Mouse (Mus musculus) cortical plate, adult 2 months (tissue): ENCODE measurements around the gene Dennd1b. TPM values are rescaled to one million over a fixed set of nuclear protein-coding genes. Genes with fewer than 3 reads are reported as not detected.

ENCODE experiments used
- H3K27ac ChIP-seq: fragments of 200-500 bp; 2 replicates; pipeline ENCODE4 v1.5.1; 2012; ENCODE audit warnings: low read length, control low read depth, inconsistent platforms; ENCODE audit not compliant: insufficient read depth
- H3K4me1 ChIP-seq: fragments of 200-500 bp; 2 replicates; pipeline ENCODE4 v1.6.1; 2011; ENCODE audit warnings: low read length; ENCODE audit not compliant: control insufficient read depth, insufficient read depth
- H3K4me3 ChIP-seq: fragments of 200-500 bp; 2 replicates; pipeline ENCODE4 v1.5.1; 2011; ENCODE audit warnings: mild to moderate bottlenecking, low read length, control low read depth; ENCODE audit not compliant: insufficient read depth
- CTCF ChIP-seq: fragments of 200-500 bp; IDR thresholded peaks from 2 replicates; pipeline ENCODE4 v1.5.1; 2011; ENCODE audit warnings: mild to moderate bottlenecking, control low read depth, low read length; ENCODE audit not compliant: insufficient read depth; ENCODE audit errors: extremely low read depth
- POLR2A ChIP-seq: fragments of 200-500 bp; IDR thresholded peaks from 2 replicates; pipeline ENCODE4 v1.6.1; 2011; ENCODE audit warnings: mild to moderate bottlenecking, low read length, control low read depth; ENCODE audit not compliant: insufficient read depth; ENCODE audit errors: extremely low read depth
- polyA plus RNA-seq: library from polyadenylated mRNA; depleted of rRNA; stranded (reverse); fragments of >200 nt; gene quantifications from 2 replicates; pipeline ENCODE4 v1.2.3, GENCODE M21; 2012

The Dennd1b gene
- polyA plus RNA-seq, 1 experiment: 5.5 TPM

DNA sequence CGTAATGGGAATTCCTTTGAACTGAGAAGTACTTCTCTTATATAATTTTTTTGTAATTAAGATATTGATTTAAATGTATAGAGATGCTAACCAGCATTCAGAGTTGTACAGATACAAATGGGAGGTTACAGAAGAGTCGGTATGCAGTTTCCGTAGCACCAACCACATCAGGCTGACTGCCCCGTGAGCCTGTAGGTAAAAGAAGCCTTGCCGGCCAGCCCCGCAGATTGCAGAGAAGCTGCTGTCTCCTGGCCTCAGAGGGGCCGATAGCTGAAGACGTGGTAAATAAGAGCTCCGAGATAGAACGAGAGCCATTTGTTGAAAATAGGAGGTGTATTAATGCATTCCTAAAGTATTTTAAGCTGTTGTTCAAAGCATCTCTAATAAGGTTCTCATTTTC is 128.9 kb downstream of the Dennd1b start:
- no peak overlapping the region for H3K27ac ChIP-seq

GRCm38 (mm10) chr1:139092722-139093121 is 129.5 kb downstream of the Dennd1b start:
- TF ChIP-seq CTCF: no peak
- no peak for TF ChIP-seq POLR2A
- no peak overlapping the region for H3K27ac ChIP-seq
- H3K4me1 ChIP-seq: no peaks in the 10 kb centered on the region
- no peak overlapping the region for H3K4me3 ChIP-seq

More for the DNA sequence above, 128.9 kb downstream of the Dennd1b start:
- H3K4me1 ChIP-seq: no peaks in the 10 kb centered on the region
- TF ChIP-seq POLR2A: no peak
- H3K4me3 ChIP-seq: no peak overlapping the region

GRCm38 (mm10) chr1:139096369-139096768 is 133.1 kb downstream of the Dennd1b start:
- no peak overlapping the region for H3K27ac ChIP-seq
- H3K4me3 ChIP-seq: no peak overlapping the region
- no peaks in the 10 kb centered on the region for H3K4me1 ChIP-seq
- no peak for TF ChIP-seq CTCF
- TF ChIP-seq POLR2A: no peak

- H3K4me3 ChIP-seq: no peak overlapping the region
- no peak overlapping the region for H3K27ac ChIP-seq
- H3K4me1 ChIP-seq: no peaks in the 10 kb centered on the region
- no peak for TF ChIP-seq POLR2A
These were observed 134.9 kb downstream of the Dennd1b start for GRCm38 (mm10) chr1:139098088-139098487.

DNA sequence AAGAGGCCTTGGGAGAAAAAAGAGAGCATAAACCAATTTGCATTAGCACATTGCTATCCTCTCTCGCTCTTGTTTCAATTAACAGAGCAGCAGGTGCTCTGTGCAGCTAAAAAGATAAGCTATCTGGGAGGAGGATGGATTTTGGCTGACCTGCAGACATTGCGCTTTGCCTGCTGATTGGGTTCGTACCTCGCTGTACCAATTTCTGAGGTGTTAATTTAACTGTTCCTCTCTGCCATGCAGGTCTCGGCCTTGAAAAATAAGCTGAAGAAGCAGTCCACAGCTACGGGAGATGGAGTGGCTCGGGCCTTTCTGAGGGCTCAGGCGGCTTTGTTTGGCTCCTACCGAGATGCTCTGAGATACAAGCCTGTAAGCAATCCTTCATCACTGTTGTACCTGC is 138.5 kb downstream of the Dennd1b start:
- no peak overlapping the region for H3K27ac ChIP-seq
- no peak overlapping the region for H3K4me3 ChIP-seq
- H3K4me1 ChIP-seq: no peaks in the 10 kb centered on the region
- TF ChIP-seq POLR2A (no peak), CTCF (no peak)

DNA sequence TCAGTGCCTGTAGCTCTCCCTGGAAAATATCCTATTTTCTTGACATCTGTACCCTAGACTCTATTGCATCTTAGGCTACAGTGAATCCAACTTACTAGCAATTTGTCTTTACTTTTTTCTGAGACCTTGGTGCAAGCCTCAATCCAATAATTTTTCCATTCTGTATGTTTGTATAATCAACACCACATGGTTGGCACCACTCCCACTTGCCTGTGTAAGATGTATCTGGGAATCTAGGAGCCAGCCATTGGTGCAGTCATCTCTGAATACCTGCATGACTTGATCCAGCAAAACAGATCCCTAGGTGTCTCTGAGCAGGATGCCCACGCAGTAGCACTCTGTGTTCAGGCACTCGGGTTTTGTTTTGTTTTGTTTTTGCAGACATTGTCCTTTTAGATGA is 145.0 kb downstream of the Dennd1b start:
- Histone ChIP-seq H3K4me1 (no peaks in the 10 kb centered on the region), H3K4me3 (no peak overlapping the region), H3K27ac (no peak overlapping the region)
- TF ChIP-seq POLR2A (no peak), CTCF (no peak)

DNA sequence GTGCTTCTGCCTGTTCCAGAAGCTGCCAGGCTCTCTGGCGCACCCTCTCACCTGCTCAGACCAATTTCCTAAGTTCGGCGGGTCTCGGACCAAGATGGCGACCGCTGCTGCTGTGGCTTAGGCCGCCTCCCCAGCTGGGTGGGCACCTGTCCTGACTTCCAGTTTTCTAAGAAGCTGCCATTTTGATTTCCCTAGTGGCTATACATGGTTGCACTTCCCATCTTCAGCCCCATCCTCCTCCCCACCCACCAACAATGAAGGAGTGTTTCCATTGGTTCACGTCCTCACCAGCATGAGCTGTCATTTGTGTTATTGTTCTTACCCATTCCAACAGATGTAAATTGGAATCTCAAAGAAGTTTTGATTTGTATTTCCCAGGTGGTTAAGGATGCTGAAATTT is 159.4 kb downstream of the Dennd1b start:
- no peaks in the 10 kb centered on the region for H3K4me1 ChIP-seq
- no peak overlapping the region for H3K27ac ChIP-seq
- TF ChIP-seq CTCF (no peak), POLR2A (no peak)
- no peak overlapping the region for H3K4me3 ChIP-seq

GRCm38 (mm10) chr1:139139644-139140043 is 176.4 kb downstream of the Dennd1b start:
- no peaks in the 10 kb centered on the region for H3K4me1 ChIP-seq
- TF ChIP-seq CTCF (no peak), POLR2A (no peak)
- H3K4me3 ChIP-seq: no peak overlapping the region
- no peak overlapping the region for H3K27ac ChIP-seq

DNA sequence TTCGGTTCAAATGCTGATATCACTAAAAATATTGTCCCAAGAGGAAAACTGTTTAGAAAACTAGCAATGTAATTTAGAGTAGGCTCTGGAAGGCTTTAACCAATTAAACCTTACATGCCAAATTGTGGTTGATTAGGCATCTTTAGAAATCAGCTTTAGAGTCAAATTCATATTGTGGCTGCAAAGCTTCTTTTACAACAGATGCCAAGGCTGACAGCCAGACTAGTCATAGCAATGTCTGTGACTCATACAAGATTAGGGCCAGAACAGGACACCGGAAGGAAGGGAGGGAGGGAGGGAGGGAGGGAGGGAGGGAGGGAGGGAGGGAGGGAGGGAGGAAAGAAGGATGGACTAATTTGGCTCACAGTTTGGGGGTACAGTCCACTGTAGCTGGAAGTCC is 182.3 kb downstream of the Dennd1b start:
- TF ChIP-seq CTCF (no peak), POLR2A (no peak)
- H3K4me1 ChIP-seq: no peaks in the 10 kb centered on the region
- no peak overlapping the region for H3K4me3 ChIP-seq
- H3K27ac ChIP-seq: no peak overlapping the region

- Histone ChIP-seq H3K27ac (no peak overlapping the region), H3K4me1 (no peaks in the 10 kb centered on the region), H3K4me3 (no peak overlapping the region)
- TF ChIP-seq POLR2A (no peak), CTCF (no peak)
These were observed 183.1 kb downstream of the Dennd1b start for GRCm38 (mm10) chr1:139146306-139146705.

GRCm38 (mm10) chr1:139153006-139153405 is 189.8 kb downstream of the Dennd1b start:
- no peak overlapping the region for H3K4me3 ChIP-seq
- H3K27ac ChIP-seq: no peak overlapping the region
- TF ChIP-seq CTCF: no peak
- TF ChIP-seq POLR2A: no peak
- H3K4me1 ChIP-seq: no peaks in the 10 kb centered on the region

- TF ChIP-seq CTCF (no peak), POLR2A (no peak)
- Histone ChIP-seq H3K4me3 (no peak overlapping the region), H3K4me1 (no peaks in the 10 kb centered on the region), H3K27ac (no peak overlapping the region)
These were observed 190.3 kb downstream of the Dennd1b start for GRCm38 (mm10) chr1:139153493-139153892.
